Mouse (Mus musculus) telencephalon, adult 2 months (tissue): ENCODE results near the gene Gfpt1.
"Not testable (repeated sequence)": the region's sequence is repeated elsewhere in the genome, so short reads cannot be mapped to it uniquely, and the experiment has no call there.

Experiments
- DNase-seq: peaks from one replicate; pipeline ENCODE4 v3.0.0-alpha.2; 2011; ENCODE audit warnings: low read depth, low spot score

Gene Gfpt1

DNA sequence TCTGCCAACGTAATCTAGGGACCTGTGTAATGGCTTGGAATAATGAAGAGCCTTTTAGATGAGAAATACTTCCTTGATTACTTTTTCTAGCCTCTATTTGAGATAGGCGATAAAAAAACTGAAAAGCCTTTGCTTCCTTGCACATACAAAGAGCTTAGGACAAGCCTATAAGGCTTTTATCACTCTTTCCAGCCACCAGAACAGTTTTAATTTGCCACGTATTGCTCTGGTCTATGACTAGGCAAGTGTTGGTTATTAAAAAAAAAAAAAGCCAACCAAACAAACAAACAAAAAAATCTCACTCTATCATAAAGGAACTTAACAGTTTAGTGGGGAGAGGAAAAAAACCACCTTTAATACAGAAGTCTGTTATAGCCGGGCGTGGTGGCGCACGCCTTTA lies 1.2 kb upstream of the Gfpt1 start:
- no peak for DNase-seq

DNA sequence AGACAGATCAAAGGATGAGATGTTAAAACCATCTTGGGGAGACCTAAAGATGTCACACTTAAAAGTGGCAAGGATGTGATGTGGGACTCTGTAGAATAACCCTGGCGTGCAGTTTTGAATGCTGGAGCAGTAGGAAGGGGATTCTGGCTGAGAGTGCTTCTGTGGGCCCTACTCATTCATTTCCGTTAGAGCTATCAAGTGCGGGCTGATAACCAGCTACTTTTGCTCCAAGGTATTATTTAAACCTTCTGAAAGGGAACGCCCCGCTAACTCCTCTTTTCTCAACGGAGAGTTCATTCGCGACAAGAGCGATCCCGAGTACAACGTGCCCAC lies 676 bp upstream of the Gfpt1 start:
- no peak for DNase-seq

DNA sequence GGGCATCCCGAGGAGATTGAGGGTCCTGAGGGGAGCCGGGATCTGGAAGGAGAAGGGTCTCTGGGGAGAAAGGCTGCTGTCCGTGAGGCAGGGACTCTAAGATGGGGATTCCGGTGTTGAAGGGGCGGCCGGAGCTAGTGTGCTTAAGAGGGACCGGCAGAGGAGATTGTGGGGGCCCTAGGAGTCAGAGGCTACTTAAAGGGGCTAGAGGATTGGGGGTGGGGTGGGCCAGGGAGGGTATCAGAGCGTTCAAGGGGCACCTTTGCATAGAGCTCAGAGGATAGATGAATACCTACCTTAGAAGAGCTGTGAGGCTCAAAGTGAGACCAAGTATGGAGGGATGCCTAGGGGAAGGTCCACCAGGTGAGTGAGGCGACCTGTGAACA lies 478 bp downstream of the Gfpt1 start:
- DNase-seq, result no peak

DNA sequence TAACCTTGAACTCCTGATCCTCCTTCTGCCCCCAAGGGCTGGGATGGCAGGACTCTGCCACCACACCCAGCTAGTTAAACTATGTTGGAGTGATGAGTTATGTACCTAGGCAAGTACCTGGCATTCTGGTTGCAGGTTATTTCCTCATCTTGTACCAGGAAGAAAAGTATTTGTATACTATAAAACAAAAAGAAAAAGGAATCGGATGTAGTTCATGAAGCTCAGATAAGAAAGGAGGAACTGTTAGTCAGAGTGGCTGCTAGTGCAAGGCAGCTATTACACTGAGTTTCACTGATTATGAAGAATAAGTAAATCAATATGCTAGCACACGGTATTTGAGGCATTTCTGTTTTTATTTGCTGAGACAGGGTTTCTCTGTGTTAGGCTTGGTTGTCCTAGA lies 2.2 kb downstream of the Gfpt1 start:
- DNase-seq, result no peak

DNA sequence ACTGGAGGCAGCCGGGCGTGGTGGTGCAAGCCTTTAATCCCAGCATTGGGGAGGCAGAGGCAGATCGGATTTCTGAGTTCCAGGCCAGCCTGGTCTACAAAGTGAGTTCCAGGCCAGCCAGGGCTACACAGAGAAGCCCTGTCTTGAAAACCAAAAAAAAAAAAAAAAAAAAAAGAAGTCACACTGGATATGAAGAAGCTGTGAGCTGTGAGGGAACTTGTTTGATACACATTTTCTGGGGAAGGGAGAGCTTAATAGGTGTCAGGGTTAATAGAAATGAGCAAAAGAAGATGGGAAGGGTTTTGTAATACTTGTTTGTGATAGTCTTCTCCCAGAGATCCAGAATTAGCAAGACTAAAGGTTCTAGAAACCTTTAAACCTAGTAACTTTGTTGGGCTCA lies 2.9 kb downstream of the Gfpt1 start:
- no peak for DNase-seq

DNA sequence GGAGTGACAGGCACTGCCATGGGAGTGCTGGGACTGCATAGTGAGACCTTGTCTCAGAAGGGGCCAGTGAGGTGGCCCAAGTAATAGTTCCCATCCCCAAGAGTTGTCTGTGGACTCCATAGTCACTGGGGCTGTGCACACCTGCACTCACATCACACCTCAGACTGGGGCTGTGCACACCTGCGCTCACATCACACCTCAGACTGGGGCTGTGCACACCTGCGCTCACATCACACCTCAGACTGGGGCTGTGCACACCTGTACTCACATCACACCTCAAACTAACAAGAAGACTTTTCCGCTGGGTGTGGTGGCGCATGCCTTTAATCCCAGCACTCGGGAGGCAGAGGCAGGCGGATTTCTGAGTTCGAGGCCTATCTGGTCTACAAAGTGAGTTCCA lies 6.1 kb downstream of the Gfpt1 start:
- DNase-seq, result not testable (repeated sequence)

DNA sequence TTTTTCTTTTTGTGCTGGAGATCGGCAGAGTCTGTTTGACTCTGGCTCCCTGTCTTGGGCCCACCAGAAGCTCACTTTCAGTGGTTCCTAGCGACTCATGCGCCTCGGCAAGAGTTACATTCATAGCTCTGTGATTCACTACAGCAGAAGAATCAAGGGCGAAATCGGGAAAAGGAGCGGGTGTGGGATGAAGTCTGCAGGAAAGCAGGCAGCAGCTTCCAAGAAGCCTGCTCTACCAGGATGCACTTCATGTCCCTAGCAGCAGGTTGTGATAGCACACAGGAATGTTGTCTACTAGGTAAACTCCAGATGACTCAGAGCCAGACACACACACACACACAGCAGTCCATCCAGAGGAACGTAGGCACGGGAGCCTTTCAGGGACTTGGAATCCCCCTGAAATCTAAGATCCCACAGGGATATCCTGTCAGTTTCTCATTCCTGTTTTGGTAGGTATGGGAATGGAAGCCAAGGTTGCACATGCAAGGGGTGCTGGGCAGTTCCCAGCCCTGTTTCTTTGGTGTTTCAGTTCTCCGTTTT lies 9.3 kb downstream of the Gfpt1 start:
- DNase-seq, result peak; percentile 50

DNA sequence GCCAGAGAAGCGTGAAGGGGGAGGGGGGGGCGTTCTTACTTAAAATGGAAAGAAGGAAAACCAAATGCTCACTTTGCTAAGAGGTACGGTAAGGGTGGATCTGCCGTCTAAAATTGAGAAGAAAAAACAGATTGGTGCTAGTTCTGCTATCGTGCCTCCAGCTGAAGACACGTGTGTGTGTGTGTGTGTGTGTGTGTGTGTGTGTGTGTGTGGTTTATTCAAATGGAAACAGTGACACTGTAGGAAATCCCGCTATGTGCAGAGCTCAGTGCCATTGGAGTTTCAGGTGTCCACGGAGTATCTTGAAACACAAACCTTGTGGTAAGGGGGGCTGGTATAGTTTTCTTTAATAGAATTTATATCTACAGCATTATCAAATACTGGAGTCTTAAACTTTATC lies 11.5 kb downstream of the Gfpt1 start:
- DNase-seq, result no peak

DNA sequence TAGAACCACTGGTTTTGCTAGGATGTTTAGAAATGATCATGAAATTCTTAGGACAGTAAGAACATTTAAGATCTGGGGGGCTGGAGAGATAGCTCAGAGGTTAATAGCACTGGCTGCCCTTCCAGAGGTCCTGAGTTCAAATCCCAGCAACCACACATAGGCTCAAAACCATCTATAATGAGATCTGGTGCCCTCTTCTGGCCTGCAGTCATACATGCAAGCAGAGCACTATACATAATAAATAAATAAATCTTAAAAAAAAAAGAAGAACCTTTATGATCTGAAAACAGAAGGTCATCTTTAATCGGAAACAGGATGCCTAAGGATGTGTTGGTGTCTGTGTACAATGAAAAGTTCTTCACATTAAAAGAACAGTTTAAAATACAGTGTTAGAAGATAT lies 17.1 kb downstream of the Gfpt1 start:
- no peak for DNase-seq

DNA sequence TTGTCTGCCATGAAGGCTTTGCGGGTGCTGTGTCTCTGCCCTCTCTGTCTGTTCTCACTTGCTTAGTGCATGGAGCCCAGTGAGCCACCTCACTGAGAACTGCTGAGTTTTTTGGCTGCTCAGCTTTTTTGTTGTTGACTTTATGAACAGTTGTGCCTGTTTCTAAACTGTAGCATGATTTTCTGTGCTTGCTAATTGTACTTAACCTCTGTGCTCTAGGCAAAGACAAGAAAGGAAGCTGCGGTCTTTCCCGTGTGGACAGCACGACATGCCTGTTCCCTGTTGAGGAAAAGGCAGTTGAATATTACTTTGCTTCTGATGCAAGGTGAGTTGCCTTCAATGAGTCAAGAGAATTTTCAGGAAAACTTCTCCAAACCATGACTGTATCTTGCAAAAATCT lies 20.9 kb downstream of the Gfpt1 start:
- no peak for DNase-seq

DNA sequence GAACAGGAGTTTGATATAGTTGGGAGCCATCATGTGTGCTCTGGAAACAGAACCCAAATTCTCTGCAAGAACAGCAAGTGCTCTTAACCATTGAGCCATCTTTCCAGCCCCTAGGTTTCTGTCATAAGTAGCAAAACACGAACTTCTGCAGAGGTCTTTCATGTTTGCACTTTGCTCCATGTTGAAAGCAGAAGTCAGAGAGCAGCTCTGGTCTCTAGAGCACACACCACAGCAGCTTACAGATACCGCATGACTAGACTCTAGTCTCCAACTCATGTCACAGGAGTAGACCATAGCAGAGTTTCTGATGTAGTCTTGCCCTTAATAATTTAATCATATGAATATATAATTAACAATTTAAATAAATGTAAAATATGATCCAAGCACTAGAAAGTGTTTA lies 25.6 kb downstream of the Gfpt1 start:
- DNase-seq, result no peak

DNA sequence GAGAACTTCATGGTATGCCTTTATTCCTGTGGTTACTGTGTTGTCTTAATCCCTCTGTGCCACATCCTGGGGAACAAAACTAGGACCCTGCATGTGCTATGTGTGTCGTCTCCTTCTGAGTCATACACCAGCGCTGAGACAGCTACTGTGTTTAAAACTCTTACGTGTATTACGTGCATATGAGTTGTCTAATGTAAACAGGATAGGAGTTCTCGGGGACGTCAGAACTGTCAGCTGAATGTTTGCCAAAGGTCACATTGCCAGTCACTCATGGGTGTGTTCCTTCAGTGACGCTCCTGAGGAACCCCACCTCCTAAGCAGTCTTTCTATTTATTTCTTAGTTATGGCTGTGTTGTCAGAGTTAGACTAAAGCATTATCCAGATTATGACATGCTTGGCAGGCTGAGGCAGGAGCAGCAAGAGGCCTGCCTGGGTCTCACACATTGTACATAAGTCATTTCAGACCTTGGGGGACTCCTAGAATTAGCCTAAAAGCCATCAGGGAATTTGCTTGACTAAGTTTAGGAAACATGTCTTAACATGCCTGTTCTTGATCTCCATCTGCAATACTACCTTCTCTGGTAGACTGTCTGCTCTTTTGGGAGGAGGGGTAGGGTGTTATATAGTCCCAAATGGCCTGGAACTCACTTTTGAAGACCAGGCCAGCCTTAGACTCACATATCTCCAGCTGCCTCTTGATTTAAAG lies 26.7 kb downstream of the Gfpt1 start:
- no peak for DNase-seq

DNA sequence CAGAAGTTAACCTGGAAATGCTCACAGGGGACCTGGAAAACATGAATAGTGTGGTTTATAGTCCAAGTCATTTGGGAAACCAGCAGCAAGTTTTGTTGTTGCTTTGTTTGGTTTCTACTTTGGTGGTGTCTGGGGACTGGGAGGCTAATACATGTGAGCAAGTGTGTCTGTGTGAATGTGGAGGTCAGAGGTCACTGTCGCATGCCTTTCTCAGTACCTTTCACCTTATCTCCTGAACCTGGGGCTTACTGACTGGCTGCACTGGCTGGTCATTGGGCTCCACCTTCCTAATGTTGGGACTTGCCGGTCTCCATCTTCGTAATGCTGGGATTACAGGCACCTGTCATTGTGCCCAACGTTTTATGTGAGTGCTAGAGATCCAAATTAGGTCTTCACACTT lies 28.0 kb downstream of the Gfpt1 start:
- DNase-seq, result no peak

DNA sequence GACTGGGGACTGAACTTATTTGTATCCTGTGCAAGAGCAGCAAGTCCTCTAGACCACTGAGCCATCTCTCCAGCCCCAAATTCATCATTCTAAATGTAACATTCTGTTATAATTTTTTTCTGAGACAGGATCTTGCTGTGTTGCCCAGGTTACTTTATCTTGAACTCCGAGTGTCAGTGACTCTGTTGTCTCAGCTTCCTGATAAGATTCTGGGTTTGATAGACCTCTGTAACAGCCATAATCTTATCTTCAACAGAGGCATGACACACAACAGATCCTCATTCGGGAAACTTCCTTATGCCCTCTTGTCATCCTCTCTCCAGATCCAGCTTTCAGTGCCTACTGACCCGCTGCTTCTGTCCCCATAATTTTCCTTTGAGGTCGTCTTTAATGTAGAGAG lies 30.1 kb downstream of the Gfpt1 start:
- DNase-seq, result no peak

DNA sequence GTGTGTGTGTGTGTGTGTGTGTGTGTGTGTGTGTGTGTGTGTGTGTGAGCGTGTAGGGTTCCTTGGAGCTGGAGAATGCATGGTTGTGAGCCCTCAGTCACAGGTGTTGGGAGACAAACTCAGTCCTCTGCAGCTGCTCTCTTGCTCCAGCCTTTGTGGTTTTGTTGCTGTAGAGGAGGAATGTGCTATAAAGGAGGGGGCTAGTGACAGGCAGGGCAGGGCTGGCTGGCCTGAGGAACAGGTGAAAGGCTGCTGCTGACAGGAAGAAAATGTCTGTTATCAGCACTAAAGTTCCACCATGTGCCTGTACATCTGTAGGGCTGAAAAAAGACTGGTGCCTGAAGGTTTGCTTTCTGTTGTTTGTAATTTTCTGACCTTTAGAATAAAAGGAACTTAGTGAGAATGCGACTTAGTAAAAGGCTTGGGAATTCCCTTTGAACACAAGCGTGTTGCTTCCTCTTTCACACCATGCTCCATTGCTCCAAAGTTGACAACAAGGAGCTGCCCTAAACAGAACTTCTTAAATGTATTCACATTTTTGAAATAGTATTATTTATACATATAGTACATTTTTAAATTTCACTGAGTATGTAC lies 32.5 kb downstream of the Gfpt1 start:
- DNase-seq, result no peak

DNA sequence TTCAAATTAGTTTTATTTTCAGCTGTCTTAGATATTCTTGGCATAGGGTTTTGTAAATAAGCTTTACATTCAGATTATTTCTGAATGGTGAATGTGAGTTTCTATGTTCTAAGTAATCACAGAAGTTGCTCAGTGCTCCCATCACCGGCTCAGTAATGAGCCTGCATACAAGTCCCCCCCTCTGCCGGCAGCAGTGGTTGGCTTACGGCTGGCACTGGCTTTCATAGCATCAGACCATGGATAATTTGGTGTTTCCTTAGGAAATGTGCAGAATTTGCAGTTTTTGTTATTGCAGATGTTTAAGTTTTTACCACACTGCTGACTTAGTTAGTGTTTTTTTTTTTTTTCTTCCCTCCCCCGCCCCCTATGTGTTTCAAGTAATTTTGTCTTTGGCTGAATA lies 36.8 kb downstream of the Gfpt1 start:
- no peak for DNase-seq

DNA sequence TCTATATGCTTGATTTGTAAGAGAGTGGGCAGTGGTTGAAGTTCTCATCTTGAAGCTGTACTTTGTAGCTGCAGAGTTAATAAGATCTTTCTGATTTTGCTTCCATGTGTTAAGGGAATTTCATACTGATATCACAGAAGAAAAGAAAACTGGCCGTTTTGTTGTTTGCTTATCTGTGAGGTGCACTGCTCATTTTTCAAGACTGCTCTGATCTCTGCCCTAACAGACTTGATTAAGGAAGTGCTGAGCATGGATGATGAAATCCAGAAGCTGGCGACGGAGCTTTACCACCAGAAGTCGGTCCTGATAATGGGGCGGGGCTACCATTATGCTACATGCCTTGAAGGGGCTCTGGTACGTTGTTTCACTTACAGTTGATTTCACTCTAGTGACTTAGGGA lies 42.4 kb downstream of the Gfpt1 start:
- DNase-seq, result no peak

DNA sequence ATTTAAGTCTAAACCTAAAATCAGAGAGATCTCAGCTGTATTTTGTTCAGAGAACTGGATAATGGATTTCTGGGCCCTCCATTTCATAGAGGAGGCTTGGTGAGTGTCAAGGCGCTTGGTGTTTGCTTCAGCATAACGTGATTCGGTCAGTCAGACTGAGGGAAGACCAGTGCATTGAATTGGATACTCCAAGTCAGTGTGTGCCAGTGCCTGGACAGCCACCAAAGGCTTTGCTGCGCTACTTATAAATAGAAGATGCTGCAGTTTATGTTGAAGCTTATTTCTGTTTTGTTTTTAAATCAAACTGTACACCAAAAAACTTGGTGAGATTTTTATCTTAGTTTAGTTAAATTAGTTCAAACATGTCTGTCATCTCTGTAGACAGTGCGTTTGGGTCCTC lies 45.7 kb downstream of the Gfpt1 start:
- no peak for DNase-seq

DNA sequence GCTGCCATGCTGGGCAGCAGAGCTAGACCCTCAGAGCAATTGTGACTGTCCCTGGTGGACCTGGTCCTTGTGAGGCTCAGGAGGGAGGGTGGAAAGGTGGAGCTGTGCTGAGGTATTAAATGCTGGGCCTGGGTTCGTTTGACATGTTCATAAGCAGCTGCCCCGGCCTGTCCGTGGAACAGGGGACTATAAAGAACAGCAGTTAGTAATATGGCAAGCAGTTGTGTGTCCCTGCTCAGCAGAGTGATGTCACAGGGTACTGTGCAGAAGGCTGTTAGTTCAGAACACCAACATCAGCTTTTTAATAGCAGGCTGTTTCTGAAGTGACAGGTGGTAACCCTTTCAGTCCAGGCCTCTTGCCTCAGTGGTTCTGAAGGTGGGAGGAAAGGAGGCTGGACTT lies 48.2 kb downstream of the Gfpt1 start:
- no peak for DNase-seq

DNA sequence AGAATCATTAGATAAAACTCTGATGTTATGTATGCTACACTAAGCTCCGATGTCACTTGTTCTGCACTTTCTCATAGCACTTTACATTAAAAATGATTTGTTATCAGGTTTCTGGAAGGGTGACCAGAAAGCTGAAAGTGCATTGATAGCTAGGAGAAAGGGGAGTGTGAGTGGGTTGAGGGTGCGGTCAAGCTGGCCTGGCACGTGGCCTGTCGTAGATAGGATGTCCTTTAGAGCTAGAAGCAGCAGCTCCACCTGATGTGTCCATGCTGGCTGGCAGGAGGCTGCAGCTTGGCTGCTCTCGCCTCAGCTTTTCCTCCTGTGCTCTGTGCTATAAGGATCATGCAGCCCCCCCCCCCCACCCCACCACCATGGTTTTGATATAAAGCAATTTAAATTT lies 49.8 kb downstream of the Gfpt1 start:
- no peak for DNase-seq

DNA sequence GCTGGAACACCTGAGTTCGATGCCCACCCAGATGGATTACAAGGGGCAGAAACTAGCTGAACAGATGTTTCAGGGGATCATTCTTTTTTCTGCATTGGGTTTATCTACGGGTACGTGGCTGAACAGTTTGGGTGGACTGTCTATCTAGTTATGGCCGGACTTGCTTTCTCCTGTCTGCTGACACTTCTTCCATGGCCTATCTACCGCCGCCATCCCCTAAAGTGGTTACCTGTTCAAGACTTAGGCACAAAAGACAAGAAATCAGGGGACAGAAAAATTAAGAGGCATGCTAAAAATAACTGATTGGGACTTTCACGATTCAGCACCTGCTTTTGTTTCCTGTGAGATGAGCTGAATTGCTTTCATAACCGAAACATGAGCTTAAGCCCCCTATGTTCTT lies 51.0 kb downstream of the Gfpt1 start:
- DNase-seq, result not testable (repeated sequence)

DNA sequence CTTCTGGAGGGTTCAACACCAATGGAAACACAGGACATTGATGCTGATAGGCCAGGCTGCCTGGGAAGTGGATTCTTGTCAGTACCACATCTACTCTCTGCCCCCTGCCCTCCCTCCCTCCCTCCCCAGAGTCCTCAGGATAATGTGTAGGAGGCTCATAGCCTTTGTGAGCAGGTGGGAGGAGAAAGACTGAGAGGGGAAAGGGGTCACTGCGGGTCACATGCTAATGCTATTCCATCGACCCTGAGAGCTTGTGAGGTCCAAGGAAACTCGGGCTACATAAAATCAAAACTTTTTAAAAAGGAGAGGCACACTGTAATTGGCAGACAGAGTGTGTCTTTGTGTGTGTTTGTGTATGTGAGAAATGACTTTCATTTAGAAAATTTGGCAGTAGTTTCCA lies 56.6 kb downstream of the Gfpt1 start:
- no peak for DNase-seq

DNA sequence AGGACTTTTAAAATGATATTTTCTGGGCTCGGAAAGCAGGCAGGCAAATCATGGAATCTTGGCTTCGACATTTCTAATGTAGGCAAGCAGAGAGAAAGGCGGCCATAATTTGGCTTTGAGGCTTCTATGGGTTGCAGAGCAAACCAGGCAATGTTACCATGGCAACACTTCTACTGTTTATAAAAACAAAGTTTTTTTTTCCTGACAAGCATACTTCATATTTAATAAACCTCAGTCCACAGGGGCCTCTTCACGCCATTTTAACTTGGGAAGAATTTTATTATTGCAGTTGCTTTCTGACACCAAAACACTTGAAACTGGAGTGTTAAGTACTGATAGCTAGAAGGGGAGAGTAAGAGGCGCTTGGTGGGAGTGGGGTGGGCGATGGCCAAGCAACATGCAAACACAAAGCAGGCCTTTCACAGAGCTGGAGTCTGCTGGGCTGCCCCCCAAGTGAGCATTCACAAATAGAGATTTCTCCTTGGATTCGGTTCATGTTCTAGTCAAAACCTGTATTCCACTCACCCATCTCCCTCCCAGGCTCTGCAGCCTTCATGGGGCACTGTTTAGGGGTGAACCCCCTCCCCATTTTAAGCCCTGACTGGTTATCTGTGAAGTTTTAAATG lies 57.1 kb downstream of the Gfpt1 start:
- no peak for DNase-seq
